Mouse (Mus musculus) heart, embryonic 16.5 days (tissue): ENCODE data around the gene Kdm2a. TPM values are rescaled to one million over a fixed set of nuclear protein-coding genes. Genes with fewer than 3 reads are reported as not detected.

Experiments used
- ATAC-seq: fragments of 200-750 bp; cut with Nextera tagmentation; replicated peaks from 2 replicates; pipeline ENCODE4 v1.8.0; 2017; ENCODE audit warnings: moderate number of reproducible peaks; ENCODE audit not compliant: insufficient read depth, low FRiP score; ENCODE audit errors: extremely low read depth
- H3K27ac ChIP-seq: fragments of 300-500 bp; sonication (generic); 2 replicates; pipeline ENCODE4 v1.5.1; 2014; ENCODE audit warnings: mild to moderate bottlenecking, low read length, control low read depth, moderate library complexity
- H3K27me3 ChIP-seq: fragments of 300-500 bp; sonication (generic); 2 replicates; pipeline ENCODE4 v1.6.1; 2014; ENCODE audit warnings: low read length, mixed read lengths; ENCODE audit not compliant: control insufficient read depth, insufficient read depth
- H3K36me3 ChIP-seq: fragments of 300-500 bp; sonication (generic); 2 replicates; pipeline ENCODE4 v1.6.1; 2014; ENCODE audit not compliant: control insufficient read depth, insufficient read depth
- H3K4me1 ChIP-seq: fragments of 300-500 bp; sonication (generic); 2 replicates; pipeline ENCODE4 v1.6.1; 2014; ENCODE audit warnings: low read length, mixed read lengths; ENCODE audit not compliant: control insufficient read depth, insufficient read depth
- H3K4me2 ChIP-seq: fragments of 300-500 bp; sonication (generic); 2 replicates; pipeline ENCODE4 v1.6.1; 2014; ENCODE audit warnings: low read depth, mild to moderate bottlenecking, control low read depth, low read length
- H3K4me3 ChIP-seq: fragments of 300-500 bp; sonication (generic); 2 replicates; pipeline ENCODE4 v1.5.1; 2014; ENCODE audit warnings: mild to moderate bottlenecking, control low read depth, low read length
- H3K9ac ChIP-seq: fragments of 300-500 bp; sonication (generic); 2 replicates; pipeline ENCODE4 v1.6.1; 2014; ENCODE audit warnings: low read length, control low read depth
- H3K9me3 ChIP-seq: fragments of 300-500 bp; sonication (generic); replicated peaks from 2 replicates; pipeline ENCODE4 v1.6.1; 2016; ENCODE audit warnings: low read length; ENCODE audit not compliant: control insufficient read depth
- WGBS: fragments of 180-500 bp; shearing (Covaris S2); extraction: QIAGEN DNeasy Blood & Tissue Kit; methylation state at CpG from one replicate; pipeline ENCODE4 v1.1.7; 2014; 5-methylcytosine and 5-hydroxymethylcytosine counted together
- polyA plus RNA-seq: library from polyadenylated mRNA; unstranded; fragments of >200 nt; fragmentation: Nextera tagmentation; extraction: Ambion mirVana; gene quantifications from 2 replicates; pipeline ENCODE4 v1.2.1, GENCODE M21; 2015

Kdm2a gene
- polyA plus RNA-seq, 1 experiment from 2014 or later = 35.9 TPM

GRCm38 (mm10) chr19:4420153-4420910 is 22.2 kb upstream of the Kdm2a start:
- Histone ChIP-seq H3K27ac (no peak overlapping the region), H3K4me3 (no peak overlapping the region), H3K27me3 (no peaks in the 10 kb centered on the region), H3K4me2 (no peak overlapping the region), H3K4me1 (peaks cover 7% of the 10 kb centered on the region), H3K9ac (no peak overlapping the region), H3K9me3 (no peaks in the 10 kb centered on the region), H3K36me3 (peaks cover 4% of the 10 kb centered on the region; the same call in 1 of the 2 replicates)
- WGBS = 74% methylated on average over 8 of the region's 8 CpGs
- no peak for ATAC-seq

DNA sequence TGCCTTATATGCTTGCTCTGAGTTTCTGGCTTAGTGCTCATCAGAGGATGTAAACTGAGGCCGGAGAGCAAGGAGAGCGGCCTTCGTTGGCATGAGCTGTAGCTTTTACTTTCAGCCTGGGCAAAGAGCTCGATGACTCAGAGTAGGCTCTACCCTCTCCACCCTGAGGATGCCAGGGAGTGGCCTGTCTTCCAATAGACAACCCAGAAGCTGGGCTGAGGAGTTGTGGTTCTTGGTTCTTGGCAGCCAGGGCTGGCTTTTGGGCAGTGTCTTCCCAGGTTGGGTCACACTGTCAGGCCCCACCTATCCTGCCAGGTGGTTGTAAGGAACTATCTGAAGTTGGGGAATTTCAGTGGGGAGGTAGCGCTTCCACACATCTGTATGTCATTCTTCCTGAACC is 21.6 kb upstream of the Kdm2a start:
- ATAC-seq = no peak
- no peak overlapping the region for H3K27ac ChIP-seq
- H3K4me2 ChIP-seq = no peak overlapping the region
- no peak overlapping the region for H3K9ac ChIP-seq
- 89% methylated on average over 5 of the region's 5 CpGs for WGBS
- H3K4me3 ChIP-seq = no peak overlapping the region
- peaks cover 7% of the 10 kb centered on the region for H3K4me1 ChIP-seq
- H3K27me3 ChIP-seq = no peaks in the 10 kb centered on the region
- H3K9me3 ChIP-seq = no peaks in the 10 kb centered on the region
- peaks cover 4% of the 10 kb centered on the region; the same call in 1 of the 2 replicates for H3K36me3 ChIP-seq

DNA sequence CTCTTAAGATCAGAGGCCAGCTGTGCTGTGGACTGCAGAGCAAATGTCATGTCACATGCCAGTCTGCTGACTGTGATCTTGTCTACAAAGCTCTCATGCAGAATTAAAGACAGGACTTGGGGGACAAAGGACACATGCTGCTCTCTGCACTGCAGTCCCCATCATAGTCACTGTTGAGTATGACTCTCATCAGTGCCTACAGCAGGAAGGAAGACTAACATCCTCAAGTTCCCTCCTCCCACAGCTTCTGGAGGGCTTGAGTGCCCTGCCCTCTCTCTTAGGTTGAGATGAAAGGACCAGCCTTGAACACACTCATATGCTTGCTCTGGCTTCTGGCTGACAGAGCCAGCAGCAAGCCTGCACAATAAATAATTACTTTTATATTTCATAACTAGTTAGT is 19.6 kb upstream of the Kdm2a start:
- ATAC-seq = no peak
- Histone ChIP-seq H3K27me3 (no peaks in the 10 kb centered on the region), H3K9ac (no peak overlapping the region), H3K4me3 (no peak overlapping the region), H3K4me2 (no peak overlapping the region), H3K36me3 (peaks cover 4% of the 10 kb centered on the region; the same call in 1 of the 2 replicates), H3K9me3 (no peaks in the 10 kb centered on the region), H3K4me1 (peaks cover 7% of the 10 kb centered on the region), H3K27ac (no peak overlapping the region)

DNA sequence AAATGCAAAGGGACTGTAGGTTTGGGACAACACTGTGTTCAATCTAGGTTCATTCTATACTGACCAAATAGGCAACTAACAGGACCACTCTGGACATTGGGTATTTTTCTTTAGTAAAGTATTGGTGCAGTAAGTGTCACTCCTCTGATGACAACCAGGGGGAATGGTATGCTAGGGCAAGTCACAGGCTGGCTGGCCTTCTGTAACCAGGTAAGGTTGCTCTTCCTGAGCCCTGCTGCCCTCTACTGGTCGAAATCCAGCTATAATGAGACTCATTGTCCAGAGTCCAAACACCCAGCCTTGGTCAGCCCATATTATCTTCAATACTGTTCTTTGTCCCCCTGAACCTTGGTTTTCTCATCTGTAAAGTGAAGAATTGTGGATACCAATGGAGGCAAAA is 19.1 kb upstream of the Kdm2a start:
- H3K36me3 ChIP-seq = peaks cover 4% of the 10 kb centered on the region; the same call in 1 of the 2 replicates
- peaks cover 7% of the 10 kb centered on the region for H3K4me1 ChIP-seq
- 0% methylated on average over 1 of the region's 1 CpGs for WGBS
- H3K9me3 ChIP-seq = no peaks in the 10 kb centered on the region
- H3K4me2 ChIP-seq = no peak overlapping the region
- peak; percentile 78; the same call in 1 of the 2 replicates for ATAC-seq
- H3K27me3 ChIP-seq = no peaks in the 10 kb centered on the region
- H3K9ac ChIP-seq = no peak overlapping the region
- no peak overlapping the region for H3K4me3 ChIP-seq
- H3K27ac ChIP-seq = no peak overlapping the region

DNA sequence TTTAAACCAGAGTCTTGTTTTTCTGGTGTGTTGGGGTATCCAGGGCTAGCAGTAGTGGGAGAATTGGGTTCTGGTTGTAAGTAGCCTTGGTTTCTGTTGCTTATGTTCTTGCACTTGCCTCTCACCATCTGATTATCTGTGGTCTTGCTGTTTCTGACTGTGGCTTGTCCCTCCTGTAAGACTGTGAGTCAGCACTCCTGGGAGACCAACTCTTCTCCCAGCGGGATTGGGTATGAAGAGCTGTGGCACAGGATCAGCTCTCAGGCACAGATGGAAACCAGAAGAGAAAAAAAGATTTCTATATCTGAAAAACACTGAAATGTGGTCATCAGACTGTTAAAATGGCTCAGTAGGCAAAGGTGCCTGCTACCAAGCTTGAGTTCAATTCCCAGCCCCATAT is 16.5 kb upstream of the Kdm2a start:
- no peak overlapping the region for H3K27ac ChIP-seq
- 78% methylated on average over 1 of the region's 1 CpGs for WGBS
- no peaks in the 10 kb centered on the region for H3K27me3 ChIP-seq
- no peaks in the 10 kb centered on the region for H3K36me3 ChIP-seq
- no peak overlapping the region for H3K4me3 ChIP-seq
- no peak overlapping the region for H3K4me2 ChIP-seq
- H3K9me3 ChIP-seq = no peaks in the 10 kb centered on the region
- peaks cover 4% of the 10 kb centered on the region for H3K4me1 ChIP-seq
- ATAC-seq = no peak
- H3K9ac ChIP-seq = no peak overlapping the region

- 46% methylated on average over 2 of the region's 2 CpGs for WGBS
- no peaks in the 10 kb centered on the region for H3K9me3 ChIP-seq
- no peaks in the 10 kb centered on the region for H3K27me3 ChIP-seq
- H3K36me3 ChIP-seq = no peaks in the 10 kb centered on the region
- no peak overlapping the region for H3K9ac ChIP-seq
- no peak overlapping the region for H3K4me2 ChIP-seq
- no peak for ATAC-seq
- no peaks in the 10 kb centered on the region for H3K4me1 ChIP-seq
- H3K27ac ChIP-seq = no peak overlapping the region
- no peak overlapping the region for H3K4me3 ChIP-seq
Observed at GRCm38 (mm10) chr19:4409062-4409461, 11.0 kb upstream of the Kdm2a start.

DNA sequence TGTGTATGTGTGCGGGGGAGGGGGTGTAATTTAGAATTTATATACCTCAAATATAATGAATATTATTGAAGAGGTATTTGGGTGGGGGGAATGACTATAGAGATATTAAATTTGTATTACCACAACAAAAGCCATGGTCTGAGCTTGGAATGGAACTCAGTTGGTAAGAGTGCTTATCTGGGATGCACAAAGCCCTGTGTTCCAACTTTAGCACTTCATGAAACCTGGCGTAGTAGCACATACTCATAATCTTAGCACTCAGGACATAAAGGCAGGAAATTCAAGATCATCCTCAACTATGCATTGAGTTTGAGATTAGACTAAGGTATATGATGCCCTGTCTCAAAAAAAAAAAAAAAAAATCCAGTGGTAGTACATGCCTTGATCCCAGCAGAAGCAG is 6.8 kb upstream of the Kdm2a start:
- no peak overlapping the region for H3K9ac ChIP-seq
- H3K27ac ChIP-seq = no peak overlapping the region
- no peaks in the 10 kb centered on the region for H3K4me1 ChIP-seq
- 80% methylated on average over 2 of the region's 2 CpGs for WGBS
- no peak overlapping the region for H3K4me3 ChIP-seq
- H3K36me3 ChIP-seq = no peaks in the 10 kb centered on the region
- H3K4me2 ChIP-seq = no peak overlapping the region
- no peaks in the 10 kb centered on the region for H3K27me3 ChIP-seq
- ATAC-seq = no peak
- no peaks in the 10 kb centered on the region for H3K9me3 ChIP-seq

- ATAC-seq = no peak
- 72% methylated on average over 4 of the region's 4 CpGs for WGBS
- H3K27me3 ChIP-seq = no peaks in the 10 kb centered on the region
- no peak overlapping the region for H3K4me3 ChIP-seq
- H3K4me1 ChIP-seq = peaks cover 8% of the 10 kb centered on the region
- no peaks in the 10 kb centered on the region for H3K36me3 ChIP-seq
- no peak overlapping the region for H3K9ac ChIP-seq
- no peak overlapping the region for H3K4me2 ChIP-seq
- no peak overlapping the region for H3K27ac ChIP-seq
- no peaks in the 10 kb centered on the region for H3K9me3 ChIP-seq
Observed at GRCm38 (mm10) chr19:4398959-4399358, 874 bp upstream of the Kdm2a start.

- WGBS = 42% methylated on average over 8 of the region's 8 CpGs
- Histone ChIP-seq H3K27me3 (no peaks in the 10 kb centered on the region), H3K9ac (peak overlapping the region; percentile 87), H3K4me1 (peaks cover 11% of the 10 kb centered on the region), H3K4me3 (peak overlapping the region; percentile 95), H3K36me3 (no peaks in the 10 kb centered on the region), H3K27ac (peak overlapping the region; percentile 91), H3K4me2 (peak overlapping the region; percentile 91), H3K9me3 (no peaks in the 10 kb centered on the region)
- ATAC-seq = no peak
Observed at GRCm38 (mm10) chr19:4398630-4398948, 504 bp upstream of the Kdm2a start.
